Mouse (Mus musculus) embryonic fibroblast, embryonic 13.5 days (primary cell): ENCODE data around the gene Dock4.

ENCODE experiments used
- CTCF ChIP-seq: IDR thresholded peaks from 2 replicates; pipeline ENCODE4 v1.5.1; 2011; ENCODE audit warnings: mild to moderate bottlenecking, control low read depth, low read length, moderate library complexity, borderline replicate concordance; ENCODE audit not compliant: insufficient read depth
- POLR2A ChIP-seq: IDR thresholded peaks from 2 replicates; pipeline ENCODE4 v1.6.1; 2011; ENCODE audit warnings: low read depth, mild to moderate bottlenecking, control low read depth, low read length, moderate library complexity

DNA sequence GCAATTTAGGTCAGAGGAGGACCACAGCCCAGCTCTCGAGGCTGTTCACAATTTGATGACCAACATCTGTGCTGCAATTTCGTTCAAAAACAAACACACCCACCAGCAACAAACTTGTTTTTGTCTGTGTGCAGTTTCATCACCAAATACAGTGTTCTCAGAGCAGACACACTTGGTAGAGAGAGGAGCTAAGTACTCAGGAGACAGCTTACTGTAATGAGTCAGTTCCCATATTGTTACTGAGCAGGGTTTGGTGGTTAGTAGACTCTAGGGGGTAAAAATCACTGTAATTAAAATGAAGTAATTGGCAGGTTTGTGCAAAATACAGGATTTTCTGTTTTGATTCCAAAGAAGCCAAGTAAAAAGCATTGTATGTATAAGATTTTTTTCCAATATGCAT is 28.0 kb downstream of the Dock4 start:
- TF ChIP-seq CTCF (no peak), POLR2A (no peak)
